Mouse (Mus musculus) midbrain, embryonic 13.5 days (tissue): ENCODE results near the gene Acsl4. TPM values are rescaled to one million over a fixed set of nuclear protein-coding genes. Genes with fewer than 3 reads are reported as not detected.

Experiments
- ATAC-seq: fragments of 200-750 bp; cut with Nextera tagmentation; 2 replicates; pipeline ENCODE4 v1.8.0; 2017; ENCODE audit warnings: mild to moderate bottlenecking, moderate TSS enrichment, moderate library complexity
- H3K27ac ChIP-seq: fragments of 300-500 bp; sonication (generic); 2 replicates; pipeline ENCODE4 v1.5.1; 2015; ENCODE audit warnings: inconsistent platforms, mild to moderate bottlenecking, moderate library complexity
- H3K27me3 ChIP-seq: fragments of 300-500 bp; sonication (generic); 2 replicates; pipeline ENCODE4 v1.6.1; 2015; ENCODE audit warnings: mild to moderate bottlenecking, inconsistent platforms
- H3K36me3 ChIP-seq: fragments of 300-500 bp; sonication (generic); 2 replicates; pipeline ENCODE4 v1.6.1; 2015; ENCODE audit warnings: mild to moderate bottlenecking, inconsistent platforms
- H3K4me1 ChIP-seq: fragments of 300-500 bp; sonication (generic); replicated peaks from 2 replicates; pipeline ENCODE4 v1.6.1; 2015; ENCODE audit warnings: inconsistent platforms
- H3K4me2 ChIP-seq: fragments of 300-500 bp; sonication (generic); replicated peaks from 2 replicates; pipeline ENCODE4 v1.6.1; 2015; ENCODE audit warnings: moderate library complexity, mild to moderate bottlenecking, inconsistent platforms
- H3K4me3 ChIP-seq: fragments of 300-500 bp; sonication (generic); replicated peaks from 2 replicates; pipeline ENCODE4 v1.5.1; 2015; ENCODE audit warnings: mild to moderate bottlenecking, inconsistent platforms
- H3K9ac ChIP-seq: fragments of 300-500 bp; sonication (generic); replicated peaks from 2 replicates; pipeline ENCODE4 v1.6.1; 2015; ENCODE audit warnings: mild to moderate bottlenecking, inconsistent platforms
- H3K9me3 ChIP-seq: fragments of 300-500 bp; sonication (generic); 2 replicates; pipeline ENCODE4 v1.6.1; 2016; ENCODE audit warnings: mild to moderate bottlenecking, inconsistent platforms
- whole genome bisulfite sequencing: fragments of 180-500 bp; shearing (Covaris S2); methylation state at CpG from one replicate; pipeline ENCODE4 v1.1.7; 2015; 5-methylcytosine and 5-hydroxymethylcytosine counted together
- polyA plus RNA-seq: library from polyadenylated mRNA; unstranded; fragments of >200 nt; fragmentation: Nextera tagmentation; extraction: Ambion mirVana; gene quantifications from 2 replicates; pipeline ENCODE4 v1.2.1, GENCODE M21; 2015

Acsl4 gene
- polyA plus RNA-seq, 1 experiment from 2014 or later, result 15.3 TPM

- Histone ChIP-seq H3K4me1 (no peaks in the 10 kb centered on the region), H3K9me3 (no peaks in the 10 kb centered on the region), H3K36me3 (no peaks in the 10 kb centered on the region), H3K9ac (no peak overlapping the region), H3K4me2 (no peak overlapping the region), H3K27me3 (peaks cover 34% of the 10 kb centered on the region; the same call in 1 of the 2 replicates), H3K27ac (no peak overlapping the region), H3K4me3 (no peak overlapping the region)
- no peak for ATAC-seq
- whole genome bisulfite sequencing, result 55% methylated on average over 5 of the region's 5 CpGs
Observed at GRCm38 (mm10) chrX:142285905-142286304, 104.4 kb downstream of the Acsl4 start.

GRCm38 (mm10) chrX:142276573-142276972 is 113.8 kb downstream of the Acsl4 start:
- H3K4me1 ChIP-seq, result no peaks in the 10 kb centered on the region
- H3K27ac ChIP-seq, result no peak overlapping the region
- no peak overlapping the region for H3K4me2 ChIP-seq
- H3K4me3 ChIP-seq, result no peak overlapping the region
- H3K9ac ChIP-seq, result no peak overlapping the region
- H3K27me3 ChIP-seq, result peaks cover 30% of the 10 kb centered on the region
- H3K9me3 ChIP-seq, result no peaks in the 10 kb centered on the region
- 59% methylated on average over 3 of the region's 3 CpGs for WGBS
- H3K36me3 ChIP-seq, result no peaks in the 10 kb centered on the region
- ATAC-seq, result no peak

- Histone ChIP-seq H3K9me3 (no peaks in the 10 kb centered on the region), H3K4me2 (no peak overlapping the region), H3K36me3 (no peaks in the 10 kb centered on the region), H3K9ac (no peak overlapping the region), H3K4me3 (no peak overlapping the region), H3K4me1 (no peaks in the 10 kb centered on the region), H3K27me3 (peaks cover 30% of the 10 kb centered on the region), H3K27ac (no peak overlapping the region)
- ATAC-seq, result no peak
- 75% methylated on average over 3 of the region's 3 CpGs for WGBS
Observed at GRCm38 (mm10) chrX:142276031-142276430, 114.3 kb downstream of the Acsl4 start.

Other genes starting within 250 kb of the Acsl4 start
- gene Gucy2f, start 193.6 kb downstream of the Acsl4 start, polyA plus RNA-seq, result 0.03 TPM in 2 replicates
- 12.5 and 14.6 TPM in 2 replicates for gene Nxt2, start 163.8 kb downstream of the Acsl4 start, polyA plus RNA-seq
- gene Kcne1l, start 84.2 kb downstream of the Acsl4 start, polyA plus RNA-seq, result 21.9 and 22.5 TPM in 2 replicates